Mouse (Mus musculus): Measurements from ENCODE around the gene Gm340. TPM values are rescaled to one million over a fixed set of nuclear protein-coding genes. Genes with fewer than 3 reads are reported as not detected.

The Gm340 gene
- polyA plus RNA-seq, 2 experiments: 0.95 to 1.4 TPM

GRCm38 (mm10) chr19:41634999-41635398, 52.8 kb downstream of the Gm340 start:
- H3K4me1 ChIP-seq (replicated peaks; ENCODE audit: control insufficient read depth in 2 of 2, insufficient read depth in 2 of 2, low read length in 1 of 2): no peaks in the 10 kb centered on the region
- no peak overlapping the region for H3K4me3 ChIP-seq (ENCODE audit: insufficient read depth in 1 of 2, low read depth in 2 of 2, low read length in 2 of 2)
- H3K36me3 ChIP-seq (replicated peaks; ENCODE audit: control insufficient read depth, insufficient read depth, low read depth): no peaks in the 10 kb centered on the region
- ATAC-seq (ENCODE audit: insufficient read depth) (no peak), DNase-seq (ENCODE audit: low read depth in 3 of 3, low spot score in 3 of 3) (no peak)
- no peak overlapping the region for H3K9ac ChIP-seq (replicated peaks)
- H3K9me3 ChIP-seq (ENCODE audit: control insufficient read depth, low read length): no peaks in the 10 kb centered on the region
- no peak overlapping the region for H3K4me2 ChIP-seq (ENCODE audit: low read depth)
- no peak overlapping the region for H3K27ac ChIP-seq
- 54% methylated on average over 6 of the region's 6 CpGs for WGBS (ENCODE audit: insufficient replicate concordance)
- no peak for TF ChIP-seq CTCF (IDR thresholded peaks at IDR 0.05; ENCODE audit: low read depth)
- TF ChIP-seq EP300 (IDR thresholded peaks at IDR 0.05; ENCODE audit: low read depth): no peak
- H3K27me3 ChIP-seq (ENCODE audit: control insufficient read depth, insufficient read depth, low read length): no peaks in the 10 kb centered on the region

Small RNAs within 50 kb of the gene (microRNA-seq; reads per million reads assigned to microRNA genes)
- gene Mir8091: not detected

Other genes with a start within 250 kb of the Gm340 start
- 3.0 and 3.8 TPM in 2 replicates for gene Pik3ap1, start 197.3 kb upstream of the Gm340 start, polyA plus RNA-seq (2012; rRNA removed)
- gene Pik3ap1, start 197.3 kb upstream of the Gm340 start, polyA plus RNA-seq (2014; fragmentation: Nextera tagmentation; extraction: Ambion mirVana): 4.9 and 5.8 TPM in 2 replicates
- 0.90 and 1.1 TPM in 2 replicates for gene Lcor, start 99.7 kb upstream of the Gm340 start, polyA plus RNA-seq (2012; rRNA removed)
- 5.2 and 5.6 TPM in 2 replicates for gene Lcor, start 99.7 kb upstream of the Gm340 start, polyA plus RNA-seq (2014; fragmentation: Nextera tagmentation; extraction: Ambion mirVana)
- 0.10 and 0.14 TPM in 2 replicates for gene Slit1, start 161.3 kb downstream of the Gm340 start, polyA plus RNA-seq (2012; rRNA removed)
- gene Slit1, start 161.3 kb downstream of the Gm340 start, polyA plus RNA-seq (2014; fragmentation: Nextera tagmentation; extraction: Ambion mirVana): not detected in 2 replicates
- 16.8 and 21.8 TPM in 2 replicates for gene Arhgap19, start 219.7 kb downstream of the Gm340 start, polyA plus RNA-seq (2012; rRNA removed)
- gene Arhgap19, start 219.7 kb downstream of the Gm340 start, polyA plus RNA-seq (2014; fragmentation: Nextera tagmentation; extraction: Ambion mirVana): 29.5 and 30.0 TPM in 2 replicates
- 3.0 and 3.4 TPM in 2 replicates for gene Frat1, start 247.6 kb downstream of the Gm340 start, polyA plus RNA-seq (2012; rRNA removed)
- gene Frat1, start 247.6 kb downstream of the Gm340 start, polyA plus RNA-seq (2014; fragmentation: Nextera tagmentation; extraction: Ambion mirVana): 9.9 and 10.2 TPM in 2 replicates

Data from liver, embryonic 14.5 days (tissue).